Mouse (Mus musculus): ENCODE data around the gene Fam83c. TPM values are rescaled to one million over a fixed set of nuclear protein-coding genes. Genes with fewer than 3 reads are reported as not detected.

Gene Fam83c
- total RNA-seq, 4 experiments from 2014 or later = not detected

- DNase-seq (ENCODE audit: low spot score in 2 of 2) = peak; percentile 75 to 76
Observed at GRCm38 (mm10) chr2:155826630-155827424, 7.8 kb downstream of the Fam83c start, which contains the start of gene Eif6. Gene Eif6 (minus strand): TSS chr2:155826925.

GRCm38 (mm10) chr2:155825904-155826629 is 8.6 kb downstream of the Fam83c start:
- no peak for DNase-seq (ENCODE audit: low spot score in 2 of 2)

GRCm38 (mm10) chr2:155823722-155824121 is 10.9 kb downstream of the Fam83c start:
- DNase-seq (ENCODE audit: low spot score in 2 of 2) = no peak

GRCm38 (mm10) chr2:155820779-155821178 is 13.9 kb downstream of the Fam83c start:
- DNase-seq (ENCODE audit: low spot score in 2 of 2) = no peak

GRCm38 (mm10) chr2:155819449-155820251 is 15.0 kb downstream of the Fam83c start:
- DNase-seq (ENCODE audit: low spot score in 2 of 2) = no peak

GRCm38 (mm10) chr2:155819392-155819448 is 15.4 kb downstream of the Fam83c start, which contains the start of gene BC029722:
Gene BC029722 (minus strand): TSS chr2:155819426.
- no peak for DNase-seq (ENCODE audit: low spot score in 2 of 2)

GRCm38 (mm10) chr2:155818596-155819391 is 15.9 kb downstream of the Fam83c start:
- DNase-seq (ENCODE audit: low spot score in 2 of 2) = peak; percentile 93 to 95

GRCm38 (mm10) chr2:155817301-155818245 is 17.1 kb downstream of the Fam83c start:
- DNase-seq (ENCODE audit: low spot score in 2 of 2) = no peak

- no peak for DNase-seq (ENCODE audit: low spot score in 2 of 2)
Observed at GRCm38 (mm10) chr2:155816179-155816578, 18.5 kb downstream of the Fam83c start.

- no peak for DNase-seq (ENCODE audit: low spot score in 2 of 2)
Observed at GRCm38 (mm10) chr2:155814829-155815228, 19.8 kb downstream of the Fam83c start.

- DNase-seq (ENCODE audit: low spot score in 2 of 2) = no peak
Observed at GRCm38 (mm10) chr2:155812637-155813036, 22.0 kb downstream of the Fam83c start.

GRCm38 (mm10) chr2:155811821-155812396 is 22.7 kb downstream of the Fam83c start:
- peak; percentile 87 to 90 for DNase-seq (ENCODE audit: low spot score in 2 of 2)

GRCm38 (mm10) chr2:155809620-155810019 is 25.0 kb downstream of the Fam83c start:
- DNase-seq (ENCODE audit: low spot score in 2 of 2) = no peak

GRCm38 (mm10) chr2:155807408-155807807 is 27.2 kb downstream of the Fam83c start:
- DNase-seq (ENCODE audit: low spot score in 2 of 2) = no peak

GRCm38 (mm10) chr2:155806548-155806947 is 28.1 kb downstream of the Fam83c start:
- no peak for DNase-seq (ENCODE audit: low spot score in 2 of 2)

GRCm38 (mm10) chr2:155805925-155806255 is 28.8 kb downstream of the Fam83c start:
- DNase-seq (ENCODE audit: low spot score in 2 of 2) = no peak

- DNase-seq (ENCODE audit: low spot score in 2 of 2) = no peak
Observed at GRCm38 (mm10) chr2:155805231-155805924, 29.3 kb downstream of the Fam83c start.

- no peak for DNase-seq (ENCODE audit: low spot score in 2 of 2)
Observed at GRCm38 (mm10) chr2:155804053-155804452, 30.6 kb downstream of the Fam83c start.

GRCm38 (mm10) chr2:155802761-155803160 is 31.9 kb downstream of the Fam83c start:
- DNase-seq (ENCODE audit: low spot score in 2 of 2) = no peak

Data from layer of hippocampus, adult 8-10 months (tissue).